Mouse (Mus musculus): ENCODE data around the gene Hmgn2. TPM values are rescaled to one million over a fixed set of nuclear protein-coding genes. Genes with fewer than 3 reads are reported as not detected.
A peak's percentile ranks its signal among the peaks of the same experiment; 100 is the strongest.
"Not testable (repeated sequence)": the region's sequence is repeated elsewhere in the genome, so short reads cannot be mapped to it uniquely, and the experiment has no call there.

The Hmgn2 gene
- 100 to 1,000 TPM; 109 to 291 TPM for total RNA-seq (2021)
- 15.8 and 16.8 TPM in 2 replicates for polyA plus RNA-seq (2012; rRNA removed)
- long read RNA-seq, transcript Hmgn2-203 (6 exons, 1,265 nt), result major isoform, 75 of 88 reads
- long read RNA-seq, transcript Hmgn2-210 (5 exons, 630 nt), result minor isoform, 6 of 88 reads
- long read RNA-seq, partial matches to known transcripts, result 0 of 88 reads
- long read RNA-seq, other reads (novel, unspliced or antisense), result 2 of 88 reads

DNA sequence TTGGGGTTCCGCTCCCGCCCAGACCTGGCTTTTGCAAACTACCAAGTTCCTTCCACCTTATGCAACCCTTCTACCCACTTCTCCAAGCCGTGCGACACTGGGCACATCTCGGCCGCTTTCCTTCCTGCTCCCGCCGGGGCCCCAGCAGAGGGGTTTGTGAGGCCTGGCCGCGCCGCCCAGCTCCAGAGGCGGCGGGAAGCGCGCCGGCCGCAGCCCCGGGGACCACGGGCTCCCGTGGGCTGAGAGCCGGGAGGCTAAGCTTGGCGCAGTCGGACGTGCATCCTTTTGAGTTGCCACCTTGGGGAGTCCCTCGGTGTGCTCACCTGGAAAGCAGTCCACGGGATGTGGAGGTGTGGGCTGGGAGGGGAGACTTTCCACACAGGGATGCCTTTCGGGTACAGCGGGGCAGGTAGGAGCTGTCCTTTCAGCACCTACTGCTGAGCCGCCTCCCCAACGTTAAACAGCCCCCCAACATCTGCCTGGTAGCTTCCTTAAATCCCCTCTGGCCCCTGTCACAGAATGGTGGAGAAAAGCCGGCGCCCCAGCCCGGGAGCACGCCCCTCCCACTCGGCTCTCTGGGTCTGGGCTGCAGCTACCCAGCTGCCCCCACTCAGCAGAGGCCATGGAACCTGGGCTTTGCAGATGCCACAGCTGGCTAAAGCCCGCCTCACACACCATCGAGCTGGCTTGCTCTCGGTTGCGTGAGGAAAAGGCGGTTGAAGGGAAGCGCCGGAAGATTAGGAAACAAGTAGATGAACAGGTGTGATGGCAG, at the start of gene Hmgn2:
Gene Hmgn2, minus strand, starts transcription at position 501 of the 772 bp plus-strand sequence.
- peak; percentile 65 for DNase-seq

DNA sequence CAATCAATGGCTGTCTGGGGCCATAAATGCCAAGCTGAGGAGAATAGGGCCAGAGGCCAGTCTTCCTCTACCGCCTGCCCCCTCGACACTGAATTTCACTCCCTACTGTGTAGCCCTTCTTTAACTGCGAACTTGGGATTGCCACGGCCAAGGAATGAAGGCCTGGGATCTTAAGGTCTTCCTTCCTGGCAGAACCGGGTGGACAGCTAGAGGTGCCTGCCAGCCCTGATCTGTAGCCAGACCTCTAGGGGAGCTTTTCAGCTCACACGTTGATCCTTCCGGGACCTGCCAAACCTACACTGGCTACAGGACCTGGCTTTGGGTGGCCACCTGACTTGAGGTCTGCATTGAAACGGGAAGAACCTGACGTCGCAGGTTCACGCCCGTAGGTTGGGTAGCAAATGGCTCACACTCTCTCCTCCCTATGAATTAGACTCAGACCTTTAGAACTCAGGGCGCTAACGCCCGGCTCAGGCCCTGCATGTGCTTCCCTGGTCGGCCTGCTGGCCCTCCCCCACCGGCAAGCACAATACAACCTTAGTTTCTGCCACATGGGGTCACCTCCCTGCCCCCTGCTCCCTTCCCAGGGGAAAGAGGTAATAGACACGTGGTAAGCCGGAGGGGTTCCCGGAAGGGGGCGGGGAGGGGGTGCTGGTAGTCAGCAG, 48.9 kb upstream of the Hmgn2 start:
- DNase-seq, result no peak

DNA sequence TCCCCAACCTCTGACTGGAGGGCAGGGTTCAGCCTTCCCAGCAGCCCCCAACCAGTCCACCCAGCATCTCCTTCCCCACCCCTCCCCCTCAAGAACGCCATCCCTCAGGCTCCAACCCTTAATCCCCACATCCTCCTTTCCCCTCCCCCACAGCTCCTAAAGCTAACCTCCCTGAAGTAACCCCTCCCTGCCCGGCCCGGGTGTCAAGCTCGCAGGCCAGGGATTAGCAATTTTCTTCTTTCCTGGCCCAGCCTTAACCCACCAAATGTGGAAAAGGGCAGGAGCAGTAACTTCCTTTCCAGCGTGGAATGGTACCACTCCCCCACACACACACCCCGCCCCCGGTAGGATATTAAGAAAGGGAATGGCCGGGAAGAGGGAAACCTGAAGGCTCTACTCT, 48.3 kb upstream of the Hmgn2 start:
- no peak for DNase-seq

DNA sequence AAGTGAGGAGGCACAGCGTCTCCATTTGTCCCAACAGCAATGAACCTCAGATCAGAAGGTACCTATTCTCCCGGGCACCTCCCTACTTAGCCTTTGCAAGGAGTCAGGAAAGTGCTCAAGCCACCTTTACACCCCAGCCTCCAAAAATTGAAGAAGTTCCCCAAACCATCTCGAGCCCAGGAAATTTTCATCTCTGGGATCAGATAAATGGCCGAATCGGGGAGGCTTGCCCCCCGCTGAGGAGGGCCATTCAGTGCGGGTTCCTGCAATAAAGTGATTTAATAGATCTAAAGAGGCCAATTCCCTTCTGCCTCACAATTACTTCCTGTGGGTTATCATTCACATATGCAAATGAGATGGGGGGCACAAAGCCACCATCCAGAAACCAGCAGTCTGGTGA, 47.8 kb upstream of the Hmgn2 start:
- DNase-seq, result no peak

DNA sequence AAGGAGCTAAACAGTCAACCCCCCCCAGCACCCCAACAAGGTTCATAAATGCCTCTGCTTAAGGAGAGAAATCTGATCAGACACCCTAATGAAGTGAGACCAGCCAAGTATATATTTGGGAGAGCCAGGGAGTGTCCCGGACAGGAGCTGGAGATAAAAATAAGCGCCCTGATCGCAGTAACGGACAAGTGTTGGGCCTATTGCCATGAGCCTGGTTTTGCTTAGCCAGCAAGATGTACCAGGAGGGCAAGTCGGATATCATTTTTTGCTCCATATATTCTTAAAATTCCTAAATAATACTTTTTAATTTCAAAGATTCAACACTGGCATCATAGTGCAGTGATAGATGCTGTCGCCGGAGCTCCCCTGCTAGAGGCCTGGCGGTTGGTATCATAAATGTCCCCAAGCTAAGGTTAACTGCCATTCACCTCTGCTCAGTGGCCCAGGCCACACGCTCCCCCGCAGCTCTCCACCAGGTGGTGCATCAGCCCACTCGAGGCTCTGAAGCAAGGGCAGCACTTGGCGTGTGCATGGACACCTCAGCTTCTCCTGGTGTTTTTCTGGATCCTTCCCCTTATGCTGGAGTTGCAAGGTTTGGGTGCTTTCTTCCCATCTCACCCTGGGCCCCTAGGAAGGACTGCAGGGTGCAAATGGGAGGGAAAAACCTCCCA, 44.5 kb upstream of the Hmgn2 start:
- no peak for DNase-seq

DNA sequence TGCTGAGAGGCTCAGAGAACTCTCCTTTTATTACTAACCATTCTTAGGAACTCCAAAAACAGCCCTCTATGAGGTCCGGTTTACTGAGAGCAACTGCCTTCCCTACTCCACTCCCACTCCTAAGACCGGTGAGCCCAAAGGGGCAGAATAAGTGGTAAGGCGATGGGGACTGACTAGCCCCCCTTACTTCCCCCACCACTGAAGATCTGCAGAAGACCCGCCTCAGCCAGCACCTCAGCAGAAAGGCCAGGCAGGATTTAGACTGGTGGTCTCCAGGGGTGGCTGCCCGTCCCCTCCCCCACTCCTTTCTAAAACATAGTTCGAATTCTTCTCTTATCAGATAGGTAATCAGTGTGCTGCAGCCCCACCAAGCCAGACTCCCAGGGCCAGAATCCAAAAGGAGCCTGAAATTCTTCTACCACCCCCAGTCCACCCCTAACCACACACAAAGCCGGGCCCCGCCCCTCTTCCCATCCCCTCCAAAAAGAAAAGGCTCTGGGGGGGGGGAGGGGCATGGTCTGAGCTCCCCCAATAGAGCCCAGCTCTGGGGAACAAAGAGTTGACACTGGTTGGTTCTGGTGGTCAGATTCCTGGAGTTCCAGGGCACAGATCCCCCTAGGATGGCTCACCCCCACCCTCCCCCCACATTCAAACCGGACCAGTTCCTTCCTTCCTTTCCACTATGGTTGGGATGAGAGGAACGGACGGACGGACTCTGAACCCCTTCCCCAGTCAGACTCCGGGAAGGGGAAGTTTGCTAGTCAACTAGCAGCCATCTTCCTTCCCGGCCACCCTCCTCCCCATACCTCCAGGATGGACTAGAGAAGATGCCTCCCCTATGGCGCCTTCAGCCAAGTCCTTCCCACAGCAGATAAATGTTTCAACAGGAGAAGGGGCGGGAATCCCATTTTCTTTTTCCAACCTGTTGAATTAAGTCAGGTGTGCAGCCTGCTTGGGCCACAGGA, 43.3 kb upstream of the Hmgn2 start:
- DNase-seq, result no peak

DNA sequence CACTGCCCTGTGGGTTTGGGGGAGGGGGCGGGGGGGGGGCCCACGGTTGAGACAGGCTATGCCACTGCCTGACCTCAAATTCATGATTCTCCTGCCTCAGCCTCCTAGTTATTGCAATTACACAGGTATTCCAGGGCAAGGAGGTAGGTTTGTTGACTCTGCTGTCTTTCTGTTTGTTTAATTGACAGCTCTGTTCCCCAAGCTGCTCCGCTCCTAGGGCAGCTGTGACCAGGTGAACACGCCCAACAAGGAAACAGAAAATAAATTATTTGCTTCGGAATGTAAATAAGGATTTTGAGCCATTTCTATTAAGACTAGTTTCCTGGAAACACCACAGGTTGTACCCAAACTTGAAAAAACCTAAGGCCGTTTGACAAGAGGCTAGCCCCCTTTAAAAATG, 41.3 kb upstream of the Hmgn2 start:
- no peak for DNase-seq

DNA sequence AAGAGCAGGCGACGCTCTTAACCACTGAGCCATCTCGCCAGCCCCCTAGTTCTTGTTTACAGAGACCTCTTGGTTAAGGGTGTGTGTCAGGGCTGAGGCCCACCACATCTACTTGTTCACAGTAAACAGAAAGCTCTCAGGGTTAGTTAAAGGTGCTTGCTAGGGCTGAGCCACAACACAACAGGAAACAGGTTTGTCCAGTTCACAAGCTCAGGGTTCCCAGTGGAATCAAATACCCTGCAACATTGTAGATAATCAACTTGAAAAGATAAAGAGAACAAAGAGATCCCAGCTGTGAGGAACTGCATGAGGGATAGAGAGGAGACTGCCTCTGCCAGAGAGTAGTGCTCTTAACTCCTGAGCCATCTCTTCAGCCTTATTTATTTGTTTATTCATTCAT, 38.4 kb upstream of the Hmgn2 start:
- no peak for DNase-seq

GRCm38 (mm10) chr4:134005581-134006358, 37.3 kb upstream of the Hmgn2 start:
- DNase-seq, result no peak

DNA sequence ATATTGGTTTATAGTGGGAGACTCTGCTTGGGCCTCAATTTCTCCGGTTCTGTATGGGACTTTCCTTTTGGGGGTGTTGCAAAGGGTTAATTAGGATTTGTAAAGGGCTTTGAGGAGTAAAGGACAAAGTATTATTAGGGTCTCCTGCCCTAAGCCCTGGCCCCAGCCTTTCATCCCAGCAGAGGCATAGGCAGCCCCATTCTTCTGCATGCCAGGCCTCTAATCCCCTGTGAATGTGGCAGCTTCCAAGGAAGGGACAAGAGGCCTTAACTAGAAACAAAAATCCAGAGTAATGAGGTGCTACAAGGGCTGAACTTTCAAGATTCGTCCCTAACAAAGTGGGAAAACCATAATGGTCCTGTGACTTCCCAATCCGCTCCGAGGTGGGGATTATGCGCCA, 34.5 kb upstream of the Hmgn2 start:
- DNase-seq, result no peak

- DNase-seq, result no peak
Measured at GRCm38 (mm10) chr4:134002246-134002645, 33.8 kb upstream of the Hmgn2 start.

DNA sequence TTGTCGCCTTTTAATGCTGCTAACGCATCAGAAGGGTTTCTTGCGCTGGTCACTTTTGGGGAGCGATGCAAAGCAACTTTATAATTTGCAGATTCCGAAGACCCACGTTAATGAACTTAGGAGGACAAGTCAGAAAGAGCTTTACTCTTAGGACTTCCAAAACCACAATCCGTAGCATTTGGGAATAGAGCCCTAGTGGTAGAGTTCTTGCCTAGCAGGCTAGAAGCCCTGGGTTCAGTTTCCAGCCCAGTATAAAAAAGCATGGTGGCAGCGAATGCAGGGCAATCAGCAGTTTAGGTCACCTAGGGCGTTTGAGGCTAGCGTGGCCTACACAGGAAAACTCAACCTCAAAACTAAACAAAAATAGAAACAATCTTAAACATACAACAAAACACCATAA, 33.3 kb upstream of the Hmgn2 start:
- DNase-seq, result no peak

DNA sequence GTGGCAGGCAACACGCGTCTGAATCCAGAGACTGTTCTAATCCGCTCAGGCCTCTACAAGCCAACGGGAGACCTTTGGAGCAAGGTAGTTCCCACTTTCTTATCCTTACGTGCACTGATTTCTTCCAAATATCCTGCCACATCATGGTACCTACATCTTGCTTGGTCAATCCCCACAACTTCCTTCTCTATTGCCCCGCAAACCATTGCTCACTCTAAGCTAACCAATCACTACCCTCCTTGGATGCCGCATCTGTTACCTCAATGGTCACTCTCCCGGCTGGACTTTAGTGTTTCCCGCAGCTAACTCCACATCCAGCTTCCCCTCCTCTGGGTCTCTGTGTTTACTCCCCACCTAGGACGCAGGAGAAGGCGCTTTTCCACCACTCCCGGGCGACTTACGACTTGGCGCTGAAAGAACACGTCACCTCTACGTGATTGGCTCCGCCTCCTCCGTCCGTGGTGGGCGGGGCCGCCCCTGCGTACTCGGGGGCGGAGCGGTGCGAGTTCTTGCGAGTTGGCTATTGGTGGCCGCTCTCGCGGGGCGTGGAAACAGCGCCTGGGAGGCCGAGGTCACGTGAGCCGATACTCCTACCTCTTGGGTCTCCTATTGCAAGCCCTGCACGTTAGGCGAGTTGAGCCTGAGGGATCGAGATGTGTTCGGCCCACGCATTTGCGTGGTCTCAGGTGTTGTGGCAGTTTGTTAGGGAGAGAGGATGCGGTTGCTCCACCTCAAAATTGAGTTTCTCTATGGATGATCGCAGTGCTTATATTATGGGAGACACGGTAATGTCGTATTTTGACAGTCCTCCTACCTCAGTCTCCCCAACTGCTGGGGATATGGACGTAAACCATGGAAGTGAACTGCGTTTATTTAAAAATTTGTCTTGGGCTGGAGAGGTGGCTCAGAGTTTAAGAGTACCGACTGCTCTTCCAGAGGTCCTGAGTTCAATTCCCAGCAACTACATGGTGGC, 32.3 kb upstream of the Hmgn2 start, which contains the start of gene Dhdds:
Gene Dhdds, minus strand, starts transcription at position 453 of the 973 bp plus-strand sequence.
- DNase-seq, result peak; percentile 97

- no peak for DNase-seq
Measured at GRCm38 (mm10) chr4:133994697-133995096, 26.2 kb upstream of the Hmgn2 start.

GRCm38 (mm10) chr4:133991087-133991660, 22.7 kb upstream of the Hmgn2 start:
- no peak for DNase-seq

DNA sequence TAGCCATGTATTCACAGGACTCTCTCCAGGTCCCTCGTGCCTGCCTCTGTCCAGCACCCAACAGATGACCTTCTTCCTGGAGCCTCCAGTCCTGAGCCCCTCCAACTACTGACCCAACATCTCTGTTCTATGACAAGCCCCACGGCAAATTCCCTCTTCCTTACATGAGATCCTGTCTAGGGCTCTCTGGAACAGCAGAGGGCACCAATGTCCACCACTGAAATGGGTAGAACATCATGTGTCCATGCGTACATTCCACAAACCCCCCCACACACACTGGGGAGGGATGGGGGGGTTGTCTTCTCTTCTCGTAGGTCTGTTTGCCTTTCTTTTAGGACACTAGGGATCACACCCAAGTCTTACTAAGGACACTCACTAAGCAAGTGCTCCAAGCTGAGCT, 21.6 kb upstream of the Hmgn2 start:
- DNase-seq, result no peak

DNA sequence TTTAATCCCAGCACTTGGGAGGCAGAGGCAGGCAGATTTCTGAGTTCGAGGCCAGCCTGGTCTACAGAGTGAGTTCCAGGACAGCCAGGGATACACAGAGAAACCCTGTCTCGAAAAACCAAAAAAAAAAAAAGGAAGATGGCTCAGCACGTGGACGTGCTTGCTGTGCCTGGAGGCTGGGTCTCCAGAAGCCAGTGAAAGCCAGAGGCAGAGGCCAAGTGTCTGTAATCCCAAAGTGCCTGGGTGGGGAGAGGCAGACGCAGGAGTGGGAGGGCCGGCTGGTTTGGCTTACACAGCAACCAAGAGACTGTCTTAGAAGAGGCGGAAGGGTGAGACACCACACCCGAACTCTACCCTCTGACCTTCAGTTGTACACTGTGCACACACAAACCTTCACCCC, 19.8 kb upstream of the Hmgn2 start:
- DNase-seq, result not testable (repeated sequence)

GRCm38 (mm10) chr4:133982936-133983335, 14.5 kb upstream of the Hmgn2 start:
- DNase-seq, result no peak

GRCm38 (mm10) chr4:133980496-133980895, 12.0 kb upstream of the Hmgn2 start:
- peak; percentile 48 for DNase-seq

Data from adrenal gland, adult 2 months (tissue).